Mouse (Mus musculus): ENCODE data around the gene Rasgef1a.

Rasgef1a gene

DNA sequence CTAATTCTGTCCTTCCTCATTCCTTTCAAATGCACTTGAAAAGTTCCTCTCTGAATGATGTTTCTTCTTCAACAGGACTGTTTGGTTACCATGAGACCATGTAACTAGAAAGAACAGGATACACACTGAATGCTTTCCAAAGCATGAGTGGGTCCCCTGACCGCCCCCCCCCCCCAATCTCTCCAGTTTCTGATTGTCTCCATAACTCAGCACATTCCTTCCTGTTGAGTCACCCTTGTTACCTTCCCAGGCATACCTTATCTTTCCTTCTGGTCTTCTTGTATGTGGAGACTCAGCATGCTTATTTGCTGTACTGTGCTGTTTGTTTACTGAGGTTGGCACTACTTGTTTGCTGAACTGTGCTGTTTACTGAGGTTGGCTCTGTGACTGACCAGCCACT lies 20.2 kb downstream of the Rasgef1a start:
- no peak for DNase-seq

GRCm38 (mm10) chr6:118035639-118036038 lies 24.4 kb downstream of the Rasgef1a start:
- DNase-seq, result no peak

GRCm38 (mm10) chr6:118036118-118036805 lies 25.0 kb downstream of the Rasgef1a start:
- no peak for DNase-seq

- no peak for DNase-seq
These were observed 25.6 kb downstream of the Rasgef1a start for GRCm38 (mm10) chr6:118036866-118037265.

DNA sequence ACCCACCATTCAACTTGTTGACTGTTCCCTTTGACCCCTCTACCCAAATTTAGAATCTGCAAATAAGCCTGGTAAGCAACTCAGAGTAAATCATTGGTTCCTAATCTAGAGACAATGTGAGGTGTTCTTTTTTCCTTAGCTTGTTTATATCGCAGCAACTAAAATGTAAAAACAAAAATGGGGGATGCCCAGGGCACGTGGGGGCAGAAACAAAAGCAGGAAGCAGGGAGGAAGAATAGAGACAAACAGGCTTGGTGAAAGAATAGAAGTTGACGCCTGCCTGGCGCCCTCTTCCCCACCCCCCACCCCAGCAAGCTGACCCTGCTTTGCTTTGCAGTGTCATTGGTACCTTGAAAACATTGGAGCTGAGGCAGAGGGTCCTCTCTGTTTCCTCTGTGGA lies 33.9 kb downstream of the Rasgef1a start:
- no peak for DNase-seq

DNA sequence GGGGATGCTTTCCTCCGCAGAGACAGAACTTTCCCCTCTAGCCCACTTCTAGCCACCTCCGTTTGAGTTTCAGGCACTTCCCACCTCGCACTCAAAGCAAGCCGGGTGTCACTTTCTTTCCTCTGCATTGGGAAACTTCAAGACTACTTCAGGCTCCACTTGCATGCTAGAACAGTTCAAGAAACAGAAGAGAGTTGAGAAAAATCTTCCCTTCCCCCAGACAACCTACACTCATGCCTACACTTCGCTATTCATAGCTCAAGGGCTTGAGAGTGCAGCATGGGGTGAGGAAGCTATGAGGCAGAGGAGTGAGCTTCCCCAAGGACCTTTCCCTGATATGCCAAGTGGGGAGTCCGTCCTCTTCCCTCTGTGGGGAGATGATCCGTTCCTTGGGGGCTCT lies 34.7 kb downstream of the Rasgef1a start:
- DNase-seq, result no peak

GRCm38 (mm10) chr6:118046511-118046910 lies 35.3 kb downstream of the Rasgef1a start:
- DNase-seq, result no peak

- no peak for DNase-seq
These were observed 35.7 kb downstream of the Rasgef1a start for GRCm38 (mm10) chr6:118046924-118047323.

GRCm38 (mm10) chr6:118047811-118048505 lies 36.7 kb downstream of the Rasgef1a start:
- DNase-seq, result no peak

DNA sequence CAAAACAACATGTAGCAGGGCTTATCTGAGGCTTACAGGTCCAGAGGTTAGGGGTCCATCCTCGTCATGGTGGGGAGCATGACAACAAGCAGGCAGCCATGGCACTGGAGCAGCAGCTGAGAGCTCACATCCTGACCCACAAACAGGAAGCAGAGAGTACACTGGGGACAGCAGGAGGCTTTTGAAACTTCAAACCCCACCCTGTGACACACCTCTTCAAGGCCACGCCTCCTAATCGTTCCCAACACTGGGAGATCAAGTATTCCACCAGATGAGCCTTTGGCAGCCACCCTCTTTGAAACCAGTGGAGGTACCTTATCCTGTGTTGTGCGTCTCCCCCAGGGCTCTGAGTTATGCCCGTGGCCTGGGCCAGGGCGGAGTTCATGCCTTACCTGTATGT lies 38.5 kb downstream of the Rasgef1a start:
- DNase-seq, result no peak

DNA sequence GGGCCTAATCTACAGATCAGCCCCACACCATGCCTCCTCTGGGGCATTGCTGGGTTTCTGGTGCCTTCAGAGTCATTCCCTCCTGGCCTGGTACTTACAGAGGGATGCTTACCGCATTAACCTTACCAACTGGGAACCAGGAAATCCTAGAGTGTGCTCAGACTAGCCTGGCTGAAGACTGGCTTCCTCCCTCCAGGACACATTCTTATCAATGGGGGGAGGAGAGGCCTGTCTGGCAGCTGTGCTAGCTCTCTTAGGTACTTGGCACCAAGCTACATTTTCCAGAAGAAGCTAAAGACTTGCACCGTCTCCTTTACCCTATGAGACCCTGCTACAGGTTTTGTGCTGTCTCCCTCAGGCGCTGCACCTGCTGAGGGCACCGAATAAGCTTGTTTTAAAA lies 40.2 kb downstream of the Rasgef1a start:
- no peak for DNase-seq

GRCm38 (mm10) chr6:118055209-118055608 lies 44.0 kb downstream of the Rasgef1a start:
- no peak for DNase-seq

DNA sequence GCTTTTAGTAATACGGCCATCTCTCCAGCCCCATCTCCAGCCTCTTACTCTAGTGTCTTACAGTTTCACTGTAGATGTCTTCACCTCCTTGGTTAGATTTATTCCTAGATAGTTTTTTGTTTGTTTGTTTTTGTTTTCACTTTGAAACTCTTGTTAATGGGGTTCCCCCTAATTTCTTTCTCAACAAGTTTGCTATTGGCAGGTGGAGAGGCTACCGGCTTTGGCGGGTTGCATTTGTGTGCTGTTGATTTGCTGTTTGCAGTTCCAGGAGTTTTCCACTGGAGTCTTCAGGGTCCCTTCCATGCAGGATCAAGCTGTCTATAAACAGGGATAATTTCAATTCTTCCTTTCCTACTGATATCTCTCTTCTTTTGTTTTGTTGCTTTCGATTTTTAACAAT lies 50.0 kb downstream of the Rasgef1a start:
- DNase-seq, result no peak

DNA sequence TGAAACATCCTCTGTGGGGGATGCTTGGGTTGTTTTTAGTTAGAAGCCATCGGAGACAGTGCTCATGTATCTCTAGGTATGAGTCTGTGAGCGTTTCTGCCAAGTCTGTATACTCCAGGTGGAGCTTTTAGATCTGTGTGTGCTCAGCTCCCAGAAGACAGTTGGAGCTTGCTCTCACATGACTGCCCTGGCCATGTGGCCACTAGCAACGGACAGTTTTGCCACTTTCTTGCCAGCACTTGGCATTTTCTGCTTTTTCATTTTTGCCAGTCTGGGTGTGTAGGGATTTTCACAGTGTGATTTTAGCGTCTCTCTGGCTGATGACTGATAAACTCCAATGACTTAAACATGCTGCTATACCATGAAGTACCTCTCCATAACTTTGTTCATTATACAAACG lies 52.0 kb downstream of the Rasgef1a start:
- DNase-seq, result no peak

GRCm38 (mm10) chr6:118064968-118065530 lies 53.8 kb downstream of the Rasgef1a start:
- peak in 1 of 2 experiments; percentile 17 for DNase-seq

DNA sequence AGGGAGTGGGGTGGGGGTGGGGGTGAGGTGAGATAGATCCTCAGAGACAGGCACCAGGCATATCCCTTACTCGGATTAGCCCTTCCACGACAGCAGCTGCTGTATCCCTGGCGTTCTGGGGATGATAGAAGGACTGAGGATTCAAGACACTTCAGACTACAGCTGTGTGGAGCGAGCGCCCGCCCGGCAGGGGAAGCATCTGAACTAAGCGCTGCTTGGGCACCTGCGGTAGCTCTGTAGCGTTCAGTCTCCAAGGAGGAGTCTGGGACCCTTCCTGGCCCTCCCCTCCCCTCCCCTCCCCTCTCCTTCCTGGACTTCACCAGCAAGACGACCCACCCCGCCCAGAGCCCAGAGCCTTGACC lies 54.6 kb downstream of the Rasgef1a start:
- no peak for DNase-seq

GRCm38 (mm10) chr6:118066199-118067081 lies 55.2 kb downstream of the Rasgef1a start:
- peak in 1 of 2 experiments; percentile 14 for DNase-seq

DNA sequence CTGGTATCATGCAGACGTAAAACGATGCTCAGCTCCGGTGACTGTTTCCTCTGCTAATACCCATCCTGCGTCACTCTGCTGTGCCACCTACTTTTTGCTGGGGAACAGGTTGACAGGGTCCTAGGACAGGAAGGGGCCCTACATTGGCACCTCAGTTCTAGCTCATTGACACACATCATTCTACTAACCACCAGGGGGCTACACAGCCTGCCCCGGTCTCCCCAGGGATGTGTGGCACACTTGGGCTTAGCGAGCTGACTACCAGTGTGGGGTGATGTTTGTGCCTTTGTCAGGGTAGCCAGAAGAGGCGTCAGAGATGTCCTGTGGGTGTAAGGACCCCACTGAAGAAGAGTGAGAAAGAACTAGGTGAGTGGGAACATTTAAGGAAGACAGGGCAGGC lies 56.5 kb downstream of the Rasgef1a start:
- no peak for DNase-seq

DNA sequence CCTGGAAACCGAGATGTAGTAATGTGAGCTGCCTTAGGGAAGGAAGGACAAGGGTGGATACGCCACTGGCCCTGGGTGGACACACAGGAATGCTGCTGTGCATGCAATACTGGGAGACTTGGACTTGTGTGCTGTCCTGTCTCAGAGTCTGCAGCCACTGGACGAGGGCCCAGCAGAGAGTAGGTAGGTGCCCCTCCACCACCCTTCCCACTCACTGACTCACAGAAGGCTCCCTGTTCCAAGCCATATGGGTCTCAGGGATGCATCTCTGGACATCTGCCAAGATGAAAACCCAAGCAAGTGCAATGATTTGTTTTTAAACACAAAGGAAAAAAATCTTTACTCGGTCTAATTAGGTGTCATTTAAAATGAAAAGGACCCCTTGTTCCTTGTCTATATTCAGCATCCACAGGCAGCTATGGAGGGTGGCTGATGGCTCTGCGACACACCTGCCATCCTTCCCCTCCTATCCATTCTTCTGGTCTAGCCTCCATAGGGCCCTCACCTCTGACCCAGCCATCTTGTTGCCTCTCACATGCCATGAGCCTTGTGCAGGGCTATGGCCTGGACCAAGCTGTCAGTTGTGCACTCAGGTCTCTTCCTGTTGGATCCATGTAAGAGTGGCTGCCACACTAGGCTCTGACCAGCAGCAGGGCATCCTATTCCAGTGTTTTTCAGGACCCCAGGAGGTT lies 59.2 kb downstream of the Rasgef1a start:
- DNase-seq, result no peak

- no peak for DNase-seq
These were observed 59.7 kb downstream of the Rasgef1a start for GRCm38 (mm10) chr6:118071013-118071350.

DNA sequence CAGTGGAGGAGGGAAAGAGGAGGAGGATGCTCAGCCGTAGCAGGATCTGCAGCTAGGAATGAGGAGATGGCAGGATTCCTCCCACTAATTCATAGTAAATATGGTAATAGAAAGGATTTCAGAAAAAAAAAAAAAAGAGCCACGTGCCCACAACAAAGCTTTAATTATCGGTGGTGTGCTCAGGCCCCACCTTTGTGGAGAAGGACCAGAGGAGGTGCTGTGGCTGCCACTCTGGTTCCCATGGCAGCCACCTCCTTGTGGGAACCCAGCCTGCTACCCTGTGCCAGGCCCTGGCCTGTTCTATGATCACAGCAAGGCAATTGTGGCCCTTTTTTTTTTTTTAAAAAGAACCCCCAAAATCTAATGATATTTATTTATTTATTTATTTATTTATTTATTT lies 60.2 kb downstream of the Rasgef1a start:
- DNase-seq, result no peak

GRCm38 (mm10) chr6:118072176-118072575 lies 60.9 kb downstream of the Rasgef1a start:
- no peak for DNase-seq

DNA sequence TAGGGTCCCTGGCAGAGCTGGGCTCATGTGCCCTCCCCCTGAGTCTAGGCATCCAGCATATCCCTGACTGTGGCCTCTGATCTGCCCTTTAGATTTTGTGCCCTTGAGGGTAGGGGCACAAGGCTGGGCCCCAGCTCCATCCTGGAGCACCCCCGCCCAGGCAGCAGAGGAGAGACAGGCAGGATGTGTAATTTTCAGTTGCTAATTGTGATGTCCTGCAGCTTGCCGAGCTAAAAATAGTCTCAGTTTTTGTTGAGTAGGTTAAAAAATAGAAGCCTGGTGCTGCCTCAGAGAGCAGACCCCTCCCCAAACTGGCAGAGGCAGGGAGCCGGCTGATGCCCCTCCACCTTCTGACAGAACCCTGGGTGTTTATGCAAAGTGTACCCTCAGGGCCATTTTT lies 62.9 kb downstream of the Rasgef1a start:
- no peak for DNase-seq

All from kidney, adult 8-10 months (tissue).